Mouse (Mus musculus) liver, embryonic 15.5 days (tissue): ENCODE results near the gene Smchd1. TPM values are rescaled to one million over a fixed set of nuclear protein-coding genes. Genes with fewer than 3 reads are reported as not detected.
"Not testable (repeated sequence)": the region's sequence is repeated elsewhere in the genome, so short reads cannot be mapped to it uniquely, and the experiment has no call there.

ENCODE experiments used
- ATAC-seq: fragments of 200-750 bp; cut with Nextera tagmentation; 2 replicates; pipeline ENCODE4 v1.8.0; 2017; ENCODE audit warnings: moderate number of reproducible peaks, mild to moderate bottlenecking, moderate library complexity; ENCODE audit not compliant: insufficient read depth
- H3K27ac ChIP-seq: fragments of 300-500 bp; sonication (generic); replicated peaks from 2 replicates; pipeline ENCODE4 v1.5.1; 2015; ENCODE audit warnings: mild to moderate bottlenecking, inconsistent platforms
- H3K27me3 ChIP-seq: fragments of 300-500 bp; sonication (generic); 2 replicates; pipeline ENCODE4 v1.6.1; 2015; ENCODE audit warnings: mild to moderate bottlenecking, inconsistent platforms
- H3K36me3 ChIP-seq: fragments of 300-500 bp; sonication (generic); replicated peaks from 2 replicates; pipeline ENCODE4 v1.6.1; 2015; ENCODE audit warnings: moderate library complexity, mild to moderate bottlenecking, inconsistent platforms
- H3K4me1 ChIP-seq: fragments of 300-500 bp; sonication (generic); replicated peaks from 2 replicates; pipeline ENCODE4 v1.6.1; 2015; ENCODE audit warnings: inconsistent platforms
- H3K4me2 ChIP-seq: fragments of 300-500 bp; sonication (generic); 2 replicates; pipeline ENCODE4 v1.6.1; 2015; ENCODE audit warnings: moderate library complexity, mild to moderate bottlenecking, inconsistent platforms
- H3K4me3 ChIP-seq: fragments of 300-500 bp; sonication (generic); replicated peaks from 2 replicates; pipeline ENCODE4 v1.5.1; 2015; ENCODE audit warnings: mild to moderate bottlenecking, inconsistent platforms
- H3K9ac ChIP-seq: fragments of 300-500 bp; sonication (generic); 2 replicates; pipeline ENCODE4 v1.6.1; 2015; ENCODE audit warnings: moderate library complexity, mild to moderate bottlenecking, inconsistent platforms
- H3K9me3 ChIP-seq: fragments of 300-500 bp; sonication (generic); replicated peaks from 2 replicates; pipeline ENCODE4 v1.6.1; 2016; ENCODE audit warnings: inconsistent platforms
- WGBS: fragments of 180-500 bp; shearing (Covaris S2); methylation state at CpG from one replicate; pipeline ENCODE4 v1.1.7; 2015; ENCODE audit warnings: mixed read lengths; ENCODE audit not compliant: insufficient replicate concordance; 5-methylcytosine and 5-hydroxymethylcytosine counted together
- polyA plus RNA-seq: library from polyadenylated mRNA; unstranded; fragments of >200 nt; fragmentation: Nextera tagmentation; extraction: Ambion mirVana; gene quantifications from 2 replicates; pipeline ENCODE4 v1.2.1, GENCODE M21; 2015

Gene Smchd1
- polyA plus RNA-seq, 1 experiment from 2014 or later, result 30.6 TPM

GRCm38 (mm10) chr17:71342006-71342405, 133.1 kb downstream of the Smchd1 start:
- no peak overlapping the region for H3K4me2 ChIP-seq
- ATAC-seq, result no peak
- WGBS, result 59% methylated on average over 3 of the region's 3 CpGs

GRCm38 (mm10) chr17:71338627-71339026, 136.5 kb downstream of the Smchd1 start:
- 84% methylated on average over 6 of the region's 6 CpGs for WGBS
- no peak overlapping the region for H3K4me3 ChIP-seq
- H3K9me3 ChIP-seq, result no peaks in the 10 kb centered on the region
- 0 out of 2 replicates have a peak, but pooled peaks cover 6% of the 10 kb centered on the region for H3K36me3 ChIP-seq
- no peak overlapping the region for H3K4me2 ChIP-seq
- H3K9ac ChIP-seq, result no peak overlapping the region
- no peak overlapping the region for H3K27ac ChIP-seq
- no peaks in the 10 kb centered on the region for H3K27me3 ChIP-seq
- no peak for ATAC-seq
- H3K4me1 ChIP-seq, result no peaks in the 10 kb centered on the region

More at GRCm38 (mm10) chr17:71342006-71342405, 133.1 kb downstream of the Smchd1 start:
- Histone ChIP-seq H3K4me3 (no peak overlapping the region), H3K27me3 (no peaks in the 10 kb centered on the region), H3K9me3 (no peaks in the 10 kb centered on the region), H3K4me1 (no peaks in the 10 kb centered on the region), H3K9ac (no peak overlapping the region), H3K36me3 (peaks cover 31% of the 10 kb centered on the region), H3K27ac (no peak overlapping the region)

- Histone ChIP-seq H3K36me3 (no peaks in the 10 kb centered on the region), H3K9me3 (no peaks in the 10 kb centered on the region), H3K27ac (no peak overlapping the region), H3K4me1 (no peaks in the 10 kb centered on the region), H3K9ac (no peak overlapping the region), H3K27me3 (no peaks in the 10 kb centered on the region), H3K4me2 (no peak overlapping the region; the same call in 1 of the 2 replicates), H3K4me3 (no peak overlapping the region)
- WGBS, result 33% methylated on average over 9 of the region's 9 CpGs
- no peak for ATAC-seq
Observed at GRCm38 (mm10) chr17:71337546-71337945, 137.6 kb downstream of the Smchd1 start.

- Histone ChIP-seq H3K9me3 (no peaks in the 10 kb centered on the region), H3K27me3 (peaks cover 6% of the 10 kb centered on the region; the same call in 1 of the 2 replicates), H3K9ac (no peak overlapping the region), H3K4me2 (no peak overlapping the region), H3K27ac (no peak overlapping the region), H3K4me1 (no peaks in the 10 kb centered on the region), H3K36me3 (no peaks in the 10 kb centered on the region), H3K4me3 (no peak overlapping the region)
- no peak for ATAC-seq
- WGBS, result 70% methylated on average over 8 of the region's 8 CpGs
Observed at GRCm38 (mm10) chr17:71336421-71336820, 138.7 kb downstream of the Smchd1 start.

- no peak overlapping the region for H3K4me2 ChIP-seq
- no peak for ATAC-seq
- no peak overlapping the region for H3K9ac ChIP-seq
- H3K4me1 ChIP-seq, result no peaks in the 10 kb centered on the region
- H3K36me3 ChIP-seq, result no peaks in the 10 kb centered on the region
- no peak overlapping the region for H3K4me3 ChIP-seq
- peaks cover 6% of the 10 kb centered on the region; the same call in 1 of the 2 replicates for H3K27me3 ChIP-seq
- no peaks in the 10 kb centered on the region for H3K9me3 ChIP-seq
- no peak overlapping the region for H3K27ac ChIP-seq
- WGBS, result 48% methylated on average over 15 of the region's 15 CpGs
Observed at GRCm38 (mm10) chr17:71332298-71332697, 142.8 kb downstream of the Smchd1 start.

- H3K36me3 ChIP-seq, H3K4me3 ChIP-seq, H3K27ac ChIP-seq, H3K4me2 ChIP-seq, H3K9ac ChIP-seq, H3K27me3 ChIP-seq, ATAC-seq, H3K9me3 ChIP-seq, H3K4me1 ChIP-seq: not testable (repeated sequence)
- 62% methylated on average over 8 of the region's 8 CpGs for WGBS
Observed at GRCm38 (mm10) chr17:71320731-71321130, 154.4 kb downstream of the Smchd1 start.

- 82% methylated on average over 3 of the region's 3 CpGs for WGBS
Observed at GRCm38 (mm10) chr17:71319361-71319760, 155.8 kb downstream of the Smchd1 start.

GRCm38 (mm10) chr17:71317571-71317970, 157.6 kb downstream of the Smchd1 start:
- no peaks in the 10 kb centered on the region for H3K4me1 ChIP-seq
- no peak overlapping the region for H3K27ac ChIP-seq
- 81% methylated on average over 4 of the region's 4 CpGs for WGBS
- H3K4me3 ChIP-seq, result no peak overlapping the region
- no peak overlapping the region for H3K9ac ChIP-seq
- H3K9me3 ChIP-seq, result no peaks in the 10 kb centered on the region
- H3K27me3 ChIP-seq, result no peaks in the 10 kb centered on the region
- no peak for ATAC-seq
- no peaks in the 10 kb centered on the region for H3K36me3 ChIP-seq
- H3K4me2 ChIP-seq, result no peak overlapping the region

More at GRCm38 (mm10) chr17:71319361-71319760, 155.8 kb downstream of the Smchd1 start:
- Histone ChIP-seq H3K4me3 (no peak overlapping the region), H3K36me3 (no peaks in the 10 kb centered on the region), H3K9me3 (no peaks in the 10 kb centered on the region), H3K27ac (no peak overlapping the region), H3K9ac (no peak overlapping the region), H3K4me1 (no peaks in the 10 kb centered on the region), H3K27me3 (no peaks in the 10 kb centered on the region), H3K4me2 (no peak overlapping the region)
- ATAC-seq, result no peak

- Histone ChIP-seq H3K4me2 (no peak overlapping the region), H3K36me3 (no peaks in the 10 kb centered on the region), H3K27ac (no peak overlapping the region), H3K4me1 (peaks cover 27% of the 10 kb centered on the region), H3K9ac (no peak overlapping the region), H3K9me3 (no peaks in the 10 kb centered on the region), H3K27me3 (peaks cover 19% of the 10 kb centered on the region), H3K4me3 (no peak overlapping the region)
- no peak for ATAC-seq
- 61% methylated on average over 4 of the region's 4 CpGs for WGBS
Observed at GRCm38 (mm10) chr17:71314315-71314714, 160.8 kb downstream of the Smchd1 start.

- peaks cover 23% of the 10 kb centered on the region for H3K27me3 ChIP-seq
- peaks cover 34% of the 10 kb centered on the region for H3K4me1 ChIP-seq
- H3K9me3 ChIP-seq, result no peaks in the 10 kb centered on the region
- 5% methylated on average over 20 of the region's 20 CpGs for WGBS
- peak within 1 kb of the TSS; percentile 81 for H3K9ac ChIP-seq
- H3K4me3 ChIP-seq, result peak within 1 kb of the TSS; percentile 79
- H3K27ac ChIP-seq, result peak within 1 kb of the TSS; percentile 70
- H3K36me3 ChIP-seq, result no peaks in the 10 kb centered on the region
- peak within 1 kb of the TSS; percentile 100 for H3K4me2 ChIP-seq
- ATAC-seq, result peak; percentile 19; the same call in 1 of the 2 replicates
Observed at GRCm38 (mm10) chr17:71311340-71312171, 163.6 kb downstream of the Smchd1 start, which contains the start of gene Emilin2. TSS of gene Emilin2 (minus strand) at chr17:71311978.

- Histone ChIP-seq H3K9ac (peak overlapping the region; percentile 81), H3K4me3 (peak overlapping the region; percentile 79), H3K4me2 (peak overlapping the region; percentile 100), H3K27me3 (peaks cover 23% of the 10 kb centered on the region), H3K27ac (peak overlapping the region; percentile 70), H3K36me3 (no peaks in the 10 kb centered on the region), H3K4me1 (peaks cover 34% of the 10 kb centered on the region), H3K9me3 (no peaks in the 10 kb centered on the region)
- ATAC-seq, result peak; percentile 69
- under 1% methylated on average over 67 of the region's 67 CpGs for WGBS
Observed at GRCm38 (mm10) chr17:71310486-71311339, 164.4 kb downstream of the Smchd1 start.
